Mouse (Mus musculus) ovary, adult 18-20 months (tissue): ENCODE measurements at regions not wholly inside any gene's neighbourhood (a gene's known extent, or its start where the extent isn't known, plus 50 kb on each side); places are given as distances from the start of the nearest gene placed in this dataset.

ENCODE experiments used
- DNase-seq: peaks from one replicate; pipeline ENCODE4 v3.0.0; 2022; ENCODE audit warnings: low spot score, mixed read lengths

GRCm38 (mm10) chr11:57899335-57899734, 66.7 kb upstream of the Hand1 start:
- no peak for DNase-seq

GRCm38 (mm10) chr11:57895497-57895896, 62.9 kb upstream of the Hand1 start:
- DNase-seq, result no peak

- no peak for DNase-seq
Observed at GRCm38 (mm10) chr11:57882736-57883635, 50.4 kb upstream of the Hand1 start.
